Mouse (Mus musculus) lung, postnatal 14 days (tissue): ENCODE measurements around the gene Ifit1.

ENCODE experiments used
- DNase-seq: peaks from one replicate; pipeline ENCODE4 v3.0.0; 2021

Gene Ifit1

DNA sequence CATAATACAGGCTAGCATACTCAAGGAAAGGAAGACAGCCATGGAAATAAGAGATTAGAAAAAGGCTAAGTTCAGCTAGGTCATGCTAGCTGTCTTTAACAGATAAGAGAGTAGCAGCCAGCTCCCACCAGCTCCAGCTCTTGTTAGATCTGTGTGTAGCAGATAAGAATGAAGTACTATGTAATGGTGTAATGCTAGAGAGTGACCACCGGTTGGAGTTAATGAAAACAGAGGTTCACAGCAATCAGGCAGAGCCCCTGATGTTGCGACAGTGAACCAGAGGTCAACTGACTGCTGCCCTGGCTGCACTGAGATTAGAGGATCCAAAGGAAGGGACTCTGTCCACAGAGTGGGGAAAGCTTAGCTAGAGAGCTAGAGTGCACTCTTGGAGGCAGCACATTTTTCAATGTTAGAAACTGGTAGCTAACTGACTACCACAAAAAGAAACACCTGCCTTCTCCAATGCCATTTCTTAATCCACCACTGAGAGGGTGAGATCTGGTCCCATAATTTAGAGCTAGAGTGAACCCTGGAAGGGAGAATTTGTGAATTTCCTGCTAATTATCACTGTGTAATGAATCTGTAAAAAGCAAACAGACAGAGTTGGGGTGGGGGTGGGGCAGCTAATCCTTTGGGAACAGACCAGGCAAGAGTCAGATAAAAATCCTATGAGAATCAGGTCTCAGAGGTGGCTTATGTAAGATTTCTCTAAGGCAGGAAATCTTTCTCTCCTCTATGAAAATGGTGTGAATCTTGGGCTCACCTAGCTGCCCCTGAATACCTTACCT, 16.0 kb downstream of the Ifit1 start:
- DNase-seq: no peak

DNA sequence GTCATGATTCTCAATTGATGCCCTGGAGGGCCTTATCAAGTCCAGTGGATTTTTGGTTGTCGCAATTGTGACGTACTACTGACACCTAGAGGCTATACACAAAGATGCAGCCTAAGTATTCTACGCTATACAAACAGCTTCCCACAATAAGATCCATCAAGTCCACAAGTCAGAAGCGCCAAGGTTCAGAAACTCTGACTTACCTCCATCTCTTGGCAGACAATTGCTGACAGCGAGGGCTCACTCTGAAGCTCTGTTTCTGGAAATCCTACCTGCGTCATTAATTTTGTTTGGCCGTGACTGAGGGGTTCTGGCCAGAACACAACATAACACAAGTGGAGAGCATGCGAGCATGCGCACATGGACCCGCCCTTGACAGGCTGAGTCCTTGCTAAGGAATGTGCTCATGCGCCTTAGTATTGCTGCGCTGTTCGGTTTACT, 21.4 kb downstream of the Ifit1 start:
- DNase-seq: peak; percentile 59

DNA sequence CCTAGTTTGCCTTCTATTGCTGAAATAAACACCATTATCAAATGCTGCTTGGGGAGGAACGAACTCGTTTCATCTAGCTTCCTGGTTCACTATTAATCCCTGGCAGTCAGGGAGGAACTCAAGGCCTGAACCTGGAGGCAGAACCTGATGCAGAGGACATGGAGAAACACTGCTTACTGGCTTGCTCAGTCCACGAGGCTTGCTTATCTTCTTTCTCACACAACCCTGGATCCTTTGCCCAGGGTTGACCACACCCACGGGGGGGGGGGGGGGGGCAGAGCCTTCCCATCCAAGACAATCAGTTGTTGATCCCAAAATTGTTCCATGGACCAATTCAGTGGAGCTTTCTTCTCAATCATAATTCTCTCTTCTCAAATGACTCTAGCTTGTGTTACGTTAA, 22.1 kb downstream of the Ifit1 start:
- no peak for DNase-seq

DNA sequence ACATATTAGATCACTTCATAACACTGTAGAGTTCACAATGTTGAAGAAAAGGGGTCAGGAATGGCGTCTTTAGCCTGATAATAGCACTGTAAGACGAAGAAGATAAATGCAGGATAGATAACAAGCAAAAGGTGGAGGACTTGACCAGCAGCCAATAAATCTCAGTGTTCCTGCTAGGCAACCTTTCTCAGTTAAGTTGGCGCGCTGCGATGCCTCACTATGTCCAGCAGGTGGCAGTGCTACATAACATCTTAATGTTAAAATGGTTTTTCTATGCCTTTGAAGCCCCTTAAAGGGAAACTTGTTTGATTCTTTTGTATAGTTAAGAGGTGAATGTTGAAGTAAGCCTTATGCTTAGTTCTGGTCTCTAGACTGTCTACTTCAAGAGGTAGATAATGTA, 25.5 kb downstream of the Ifit1 start:
- DNase-seq: peak; percentile 82

DNA sequence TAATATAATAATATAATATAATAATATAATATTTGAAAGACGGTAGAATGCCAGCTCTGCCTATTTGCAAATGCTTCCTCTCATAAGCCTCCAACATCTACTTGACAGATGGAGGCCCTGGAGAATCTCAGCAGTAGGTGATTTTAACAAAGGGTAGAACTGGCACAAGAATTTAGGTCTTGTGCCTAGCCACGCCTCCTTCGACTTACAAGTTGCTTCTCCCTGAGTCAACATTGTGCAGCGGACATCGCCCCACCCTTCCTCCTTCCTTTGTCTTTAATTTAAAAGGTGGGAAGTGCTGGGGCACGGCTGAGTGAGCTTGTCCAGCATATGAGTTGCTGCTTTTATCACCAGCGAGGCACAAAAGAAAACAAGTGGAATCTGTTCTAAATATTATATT, 32.8 kb downstream of the Ifit1 start:
- peak; percentile 58 for DNase-seq

DNA sequence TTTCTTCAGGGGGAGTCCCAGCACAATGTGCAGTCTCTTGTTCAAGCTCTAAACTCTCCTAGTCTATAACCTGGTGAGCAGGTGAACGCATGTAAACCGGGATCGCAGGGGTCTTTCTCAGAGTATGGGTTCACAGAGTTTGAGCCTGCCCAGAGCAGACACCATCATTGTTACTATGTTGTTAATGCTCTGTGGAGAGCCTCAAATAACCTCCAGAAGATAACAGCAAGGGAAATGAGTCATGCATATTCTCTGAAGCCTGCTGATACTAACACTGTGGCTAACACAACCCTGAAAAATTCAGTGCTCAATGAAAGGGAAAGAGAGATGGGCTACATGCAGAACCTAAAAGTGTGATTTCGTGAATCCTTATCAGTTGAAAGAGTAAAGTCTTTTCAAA, 37.8 kb downstream of the Ifit1 start:
- no peak for DNase-seq

DNA sequence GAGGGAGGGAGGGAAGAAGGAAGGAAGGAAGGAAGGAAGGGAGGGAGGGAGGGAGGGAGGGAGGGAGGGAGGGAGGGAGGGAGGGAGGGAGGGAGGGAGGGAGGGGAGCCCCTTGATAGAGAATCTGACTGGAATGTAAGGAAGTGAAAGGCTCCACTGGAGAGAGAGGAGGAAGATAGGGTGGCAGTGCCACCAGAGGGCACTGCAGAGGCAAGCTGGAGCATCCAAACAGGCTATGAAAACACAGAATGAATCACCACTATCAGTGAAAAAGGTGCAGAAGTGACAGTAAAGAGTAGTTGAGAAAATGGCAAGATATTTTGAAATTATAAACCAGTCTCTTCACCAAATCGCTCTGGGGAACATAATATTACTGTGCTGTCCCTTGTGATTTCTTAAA, 44.2 kb downstream of the Ifit1 start:
- peak; percentile 65 for DNase-seq

DNA sequence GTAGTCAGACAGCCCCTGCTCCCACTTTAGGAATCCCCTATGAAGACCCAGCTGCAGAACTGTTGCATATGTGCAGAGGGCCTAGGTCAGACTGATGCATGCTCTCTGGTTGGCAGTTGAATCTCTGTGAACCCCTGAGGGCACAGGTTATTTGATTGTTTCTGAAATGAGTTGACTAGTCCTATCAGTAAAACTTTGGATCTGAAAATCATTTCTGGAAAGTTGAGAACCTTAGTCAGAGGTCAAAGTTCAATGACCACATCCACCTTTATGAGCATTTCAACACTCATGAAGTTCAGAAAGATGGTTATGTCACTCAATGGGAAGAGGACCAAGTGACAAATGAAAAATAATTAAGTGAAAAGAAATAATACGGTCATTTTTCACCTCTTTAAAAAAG, 44.9 kb downstream of the Ifit1 start:
- DNase-seq: no peak

DNA sequence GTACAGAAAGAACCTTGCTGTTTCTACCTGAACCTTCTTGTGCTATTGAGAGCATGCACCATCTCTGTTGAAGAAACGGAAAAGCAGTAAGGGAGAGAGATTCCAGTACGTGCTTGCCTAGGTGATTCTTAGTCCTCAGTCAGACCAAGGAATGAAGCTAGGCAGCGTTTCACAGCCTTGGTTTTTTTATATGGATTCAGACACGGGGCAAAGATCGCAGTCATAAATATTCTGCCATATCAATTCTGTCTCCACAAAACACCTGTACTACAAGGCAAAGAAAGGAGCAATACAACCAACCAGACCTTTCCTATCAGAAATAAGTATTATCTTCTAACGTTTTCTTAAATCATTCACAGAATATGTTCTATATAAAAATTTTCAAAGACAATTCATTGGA, 50.7 kb downstream of the Ifit1 start:
- DNase-seq: no peak

DNA sequence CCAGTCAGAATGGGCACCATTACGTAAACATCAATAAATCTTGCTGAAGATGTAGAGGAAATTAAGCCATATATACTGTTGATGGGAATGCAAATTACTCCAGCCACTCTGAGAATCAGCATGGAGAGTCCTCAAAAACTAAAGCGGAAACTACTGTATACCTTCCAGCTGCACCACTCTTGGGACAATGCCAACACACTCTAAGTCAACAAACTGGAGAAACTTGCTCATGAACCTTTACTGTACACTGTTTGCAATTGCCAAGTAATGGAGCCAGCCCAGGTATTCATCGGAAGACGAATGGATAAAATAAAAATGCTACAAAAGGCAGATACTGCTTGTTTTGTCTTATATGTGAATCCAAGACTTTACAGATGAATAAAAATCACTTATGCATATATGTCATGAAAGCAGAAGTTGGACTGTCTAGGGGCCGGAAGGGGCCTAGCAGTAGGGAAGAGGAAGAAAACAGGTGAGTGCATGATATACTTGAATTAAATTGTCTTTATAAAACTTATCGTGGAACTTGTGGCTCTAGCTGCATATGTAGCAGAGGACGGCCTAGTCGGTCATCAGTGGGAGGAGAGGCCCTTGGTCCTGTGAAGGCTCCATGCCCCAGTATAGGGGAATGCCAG, 55.8 kb downstream of the Ifit1 start:
- DNase-seq: peak; percentile 19

DNA sequence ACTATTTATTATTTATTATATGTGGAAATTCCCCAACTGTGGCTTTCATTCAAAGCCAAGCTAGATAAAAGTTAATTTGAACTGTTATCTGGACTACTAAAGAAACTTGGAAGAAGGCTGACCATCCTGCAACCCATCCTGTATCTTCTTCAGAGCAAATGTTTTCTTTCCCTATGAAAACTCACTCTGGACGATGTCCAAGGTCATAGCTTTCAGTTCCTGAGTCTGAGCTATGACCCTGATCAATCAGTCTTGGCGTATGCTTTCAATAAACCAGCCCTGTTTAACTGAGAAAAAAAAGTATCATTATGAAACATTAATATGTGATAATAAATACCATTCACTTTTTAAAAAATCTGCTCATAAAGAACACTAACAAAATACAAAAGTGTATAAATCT, 56.8 kb downstream of the Ifit1 start:
- DNase-seq: no peak

DNA sequence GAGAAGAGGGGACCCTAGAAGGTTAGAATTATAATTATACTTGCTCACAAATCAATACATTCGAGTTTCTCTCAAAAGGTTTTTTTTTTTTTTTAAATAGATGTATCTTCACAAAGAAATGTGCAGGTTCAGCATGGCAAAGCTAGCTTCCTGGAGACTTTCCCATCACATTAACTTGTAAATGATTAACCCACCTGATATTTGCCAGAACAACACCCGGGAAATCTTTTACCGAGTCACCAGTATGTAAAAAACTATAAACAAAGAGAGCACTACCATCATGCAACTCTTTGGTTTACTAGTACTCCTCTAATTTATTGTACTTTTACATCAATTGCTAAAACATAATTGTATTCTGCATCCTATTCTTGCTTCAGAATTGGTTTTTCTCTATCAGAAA, 57.8 kb downstream of the Ifit1 start:
- no peak for DNase-seq

DNA sequence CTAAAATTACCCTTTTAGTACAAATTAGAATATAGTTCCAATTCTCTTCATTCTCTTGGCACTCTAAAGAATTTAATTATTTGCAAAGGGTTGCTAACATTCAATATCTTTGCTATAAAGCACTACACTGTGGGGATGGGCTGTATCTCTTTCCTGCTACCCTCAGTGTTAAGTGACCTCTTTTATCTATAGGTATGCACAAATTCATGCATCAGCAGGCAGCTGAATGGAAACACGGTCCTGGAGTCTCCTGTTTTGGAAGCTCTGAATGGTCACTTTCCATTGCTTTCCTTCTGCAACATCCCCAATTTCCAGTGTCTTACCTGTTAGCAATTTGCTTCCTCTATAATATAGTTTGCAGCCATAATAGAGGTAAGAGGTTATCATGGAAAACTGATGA, 58.2 kb downstream of the Ifit1 start:
- DNase-seq: no peak

DNA sequence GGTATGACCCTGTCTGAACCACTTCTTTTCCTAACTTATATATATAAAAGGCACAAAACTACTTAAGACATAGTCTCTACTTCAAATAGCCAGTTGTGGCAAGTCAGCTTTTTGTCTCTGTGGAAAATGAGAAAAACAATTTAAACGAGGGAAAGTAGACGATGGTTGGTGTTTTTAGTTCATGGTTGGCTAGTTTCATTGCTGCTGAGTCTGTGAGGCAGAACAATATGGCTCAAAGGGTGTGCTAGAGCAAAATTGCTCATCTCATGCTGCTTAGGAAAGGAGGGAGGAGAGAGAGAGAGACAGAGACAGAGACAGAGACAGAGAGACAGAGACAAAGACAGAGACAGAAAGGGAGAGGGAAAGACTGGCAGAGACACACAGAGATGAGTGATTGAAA, 58.6 kb downstream of the Ifit1 start:
- no peak for DNase-seq
